Mouse (Mus musculus) lung, embryonic 15.5 days (tissue): ENCODE measurements around the gene Ugt1a1. TPM values are rescaled to one million over a fixed set of nuclear protein-coding genes. Genes with fewer than 3 reads are reported as not detected.

Experiments used
- ATAC-seq: fragments of 200-750 bp; cut with Nextera tagmentation; 2 replicates; pipeline ENCODE4 v1.8.0; 2017; ENCODE audit warnings: moderate number of reproducible peaks, borderline replicate concordance; ENCODE audit not compliant: low FRiP score, low TSS enrichment; ENCODE audit errors: extremely low read depth
- H3K27ac ChIP-seq: fragments of 300-500 bp; sonication (generic); 2 replicates; pipeline ENCODE4 v1.5.1; 2015; ENCODE audit warnings: moderate library complexity, mild to moderate bottlenecking, inconsistent platforms
- H3K27me3 ChIP-seq: fragments of 300-500 bp; sonication (generic); 2 replicates; pipeline ENCODE4 v1.6.1; 2015; ENCODE audit warnings: inconsistent platforms
- H3K36me3 ChIP-seq: fragments of 300-500 bp; sonication (generic); 2 replicates; pipeline ENCODE4 v1.6.1; 2015; ENCODE audit warnings: inconsistent platforms
- H3K4me1 ChIP-seq: fragments of 300-500 bp; sonication (generic); 2 replicates; pipeline ENCODE4 v1.6.1; 2015; ENCODE audit warnings: inconsistent platforms
- H3K4me2 ChIP-seq: fragments of 300-500 bp; sonication (generic); 2 replicates; pipeline ENCODE4 v1.6.1; 2015; ENCODE audit warnings: inconsistent platforms, mild to moderate bottlenecking, moderate library complexity
- H3K4me3 ChIP-seq: fragments of 300-500 bp; sonication (generic); 2 replicates; pipeline ENCODE4 v1.5.1; 2015; ENCODE audit warnings: mild to moderate bottlenecking, inconsistent platforms
- H3K9ac ChIP-seq: fragments of 300-500 bp; sonication (generic); 2 replicates; pipeline ENCODE4 v1.6.1; 2015; ENCODE audit warnings: inconsistent platforms
- H3K9me3 ChIP-seq: fragments of 300-500 bp; sonication (generic); 2 replicates; pipeline ENCODE4 v1.6.1; 2016; ENCODE audit warnings: inconsistent platforms
- WGBS: fragments of 180-500 bp; shearing (Covaris S2); methylation state at CpG from one replicate; pipeline ENCODE4 v1.1.7; 2015; 5-methylcytosine and 5-hydroxymethylcytosine counted together
- polyA plus RNA-seq: library from polyadenylated mRNA; unstranded; fragments of >200 nt; fragmentation: Nextera tagmentation; extraction: Ambion mirVana; gene quantifications from 2 replicates; pipeline ENCODE4 v1.2.1, GENCODE M21; 2015

Ugt1a1 gene
- polyA plus RNA-seq, 1 experiment from 2014 or later = 0.11 TPM

GRCm38 (mm10) chr1:88262961-88263360 is 51.2 kb downstream of the Ugt1a1 start:
- WGBS = 72% methylated on average over 6 of the region's 6 CpGs
- no peak for ATAC-seq

GRCm38 (mm10) chr1:88263778-88264177 is 52.0 kb downstream of the Ugt1a1 start:
- 90% methylated on average over 5 of the region's 5 CpGs for WGBS
- Histone ChIP-seq H3K9me3 (no peaks in the 10 kb centered on the region), H3K4me3 (no peak overlapping the region), H3K36me3 (peaks cover 91% of the 10 kb centered on the region), H3K27ac (no peak overlapping the region), H3K4me2 (no peak overlapping the region), H3K9ac (no peak overlapping the region), H3K4me1 (no peaks in the 10 kb centered on the region), H3K27me3 (no peaks in the 10 kb centered on the region)
- ATAC-seq = no peak

More at GRCm38 (mm10) chr1:88262961-88263360, 51.2 kb downstream of the Ugt1a1 start:
- H3K9me3 ChIP-seq = no peaks in the 10 kb centered on the region
- no peaks in the 10 kb centered on the region for H3K4me1 ChIP-seq
- H3K9ac ChIP-seq = no peak overlapping the region
- no peak overlapping the region for H3K4me3 ChIP-seq
- H3K27ac ChIP-seq = no peak overlapping the region
- no peaks in the 10 kb centered on the region for H3K27me3 ChIP-seq
- H3K4me2 ChIP-seq = no peak overlapping the region
- peaks cover 83% of the 10 kb centered on the region for H3K36me3 ChIP-seq

GRCm38 (mm10) chr1:88264237-88264868 is 52.6 kb downstream of the Ugt1a1 start:
- 82% methylated on average over 7 of the region's 7 CpGs for WGBS
- Histone ChIP-seq H3K27ac (no peak overlapping the region), H3K9ac (no peak overlapping the region), H3K9me3 (no peaks in the 10 kb centered on the region), H3K36me3 (peaks cover 97% of the 10 kb centered on the region), H3K27me3 (no peaks in the 10 kb centered on the region), H3K4me2 (no peak overlapping the region), H3K4me1 (no peaks in the 10 kb centered on the region), H3K4me3 (no peak overlapping the region)
- ATAC-seq = no peak

- ATAC-seq = peak; percentile 1; the same call in 1 of the 2 replicates
- Histone ChIP-seq H3K9ac (no peak overlapping the region), H3K36me3 (peaks cover 99% of the 10 kb centered on the region), H3K4me3 (no peak overlapping the region), H3K9me3 (no peaks in the 10 kb centered on the region), H3K27ac (no peak overlapping the region), H3K27me3 (no peaks in the 10 kb centered on the region), H3K4me1 (no peaks in the 10 kb centered on the region), H3K4me2 (no peak overlapping the region)
- WGBS = 79% methylated on average over 4 of the region's 4 CpGs
Measured at GRCm38 (mm10) chr1:88264869-88265240, 53.1 kb downstream of the Ugt1a1 start.

DNA sequence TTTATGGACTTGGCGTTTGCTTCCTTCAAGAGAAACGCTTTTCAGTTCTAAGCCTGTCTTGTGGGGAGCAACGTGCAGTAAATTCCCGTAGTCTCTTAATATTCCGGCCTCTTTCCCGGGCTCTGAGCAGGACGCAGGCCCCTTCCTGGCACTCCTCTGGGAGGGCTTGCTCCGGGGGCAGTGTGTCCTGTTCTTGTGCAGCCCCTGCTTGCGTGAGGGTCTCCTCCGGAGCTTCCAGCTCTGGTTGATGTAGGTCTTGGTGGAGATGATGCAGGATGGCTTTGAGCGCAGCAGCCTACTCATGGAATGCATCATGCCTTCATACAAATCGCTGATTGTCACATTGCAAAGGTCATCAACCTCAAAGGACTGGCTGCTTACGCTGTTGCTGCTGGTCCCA is 54.4 kb downstream of the Ugt1a1 start:
- H3K9ac ChIP-seq = no peak overlapping the region
- no peak overlapping the region for H3K4me3 ChIP-seq
- no peak overlapping the region for H3K4me2 ChIP-seq
- H3K36me3 ChIP-seq = peaks cover 90% of the 10 kb centered on the region
- no peaks in the 10 kb centered on the region for H3K4me1 ChIP-seq
- no peak for ATAC-seq
- WGBS = 88% methylated on average over 13 of the region's 13 CpGs
- H3K27me3 ChIP-seq = no peaks in the 10 kb centered on the region
- no peak overlapping the region for H3K27ac ChIP-seq
- H3K9me3 ChIP-seq = no peaks in the 10 kb centered on the region

GRCm38 (mm10) chr1:88267489-88267888 is 55.7 kb downstream of the Ugt1a1 start:
- no peak overlapping the region for H3K9ac ChIP-seq
- no peak for ATAC-seq
- WGBS = 92% methylated on average over 6 of the region's 6 CpGs
- H3K27me3 ChIP-seq = no peaks in the 10 kb centered on the region
- H3K4me1 ChIP-seq = no peaks in the 10 kb centered on the region
- no peak overlapping the region for H3K4me2 ChIP-seq
- no peak overlapping the region for H3K4me3 ChIP-seq
- no peaks in the 10 kb centered on the region for H3K9me3 ChIP-seq
- H3K27ac ChIP-seq = no peak overlapping the region
- peaks cover 87% of the 10 kb centered on the region for H3K36me3 ChIP-seq

- no peak for ATAC-seq
- H3K4me2 ChIP-seq = no peak overlapping the region
- WGBS = 84% methylated on average over 6 of the region's 6 CpGs
Measured at GRCm38 (mm10) chr1:88268070-88268469, 56.3 kb downstream of the Ugt1a1 start.

More at GRCm38 (mm10) chr1:88268070-88268469, 56.3 kb downstream of the Ugt1a1 start:
- H3K27ac ChIP-seq = no peak overlapping the region
- no peaks in the 10 kb centered on the region for H3K27me3 ChIP-seq
- H3K9me3 ChIP-seq = no peaks in the 10 kb centered on the region
- H3K36me3 ChIP-seq = peaks cover 87% of the 10 kb centered on the region
- no peak overlapping the region for H3K4me3 ChIP-seq
- H3K4me1 ChIP-seq = no peaks in the 10 kb centered on the region
- no peak overlapping the region for H3K9ac ChIP-seq

Other genes with a start within 250 kb of the Ugt1a1 start
- 34.6 and 36.8 TPM in 2 replicates for gene Usp40, start 203.4 kb upstream of the Ugt1a1 start, polyA plus RNA-seq
- 0.22 TPM in 1 of 2 replicates, not detected in the other for gene Ugt1a10, start 156.6 kb upstream of the Ugt1a1 start, polyA plus RNA-seq
- not detected in 2 replicates for gene Ugt1a9, start 141.2 kb upstream of the Ugt1a1 start, polyA plus RNA-seq
- not detected in 2 replicates for gene Ugt1a8, start 124.1 kb upstream of the Ugt1a1 start, polyA plus RNA-seq
- 2.3 and 3.1 TPM in 2 replicates for gene Ugt1a7c, start 116.9 kb upstream of the Ugt1a1 start, polyA plus RNA-seq
- 0.08 and 0.32 TPM in 2 replicates for gene Ugt1a6b, start 108.7 kb upstream of the Ugt1a1 start, polyA plus RNA-seq
- gene Ugt1a6a, start 77.2 kb upstream of the Ugt1a1 start, polyA plus RNA-seq = 3.2 and 3.3 TPM in 2 replicates
- not detected in 2 replicates for gene Ugt1a5, start 45.9 kb upstream of the Ugt1a1 start, polyA plus RNA-seq
- gene Ugt1a2, start 11.4 kb upstream of the Ugt1a1 start, polyA plus RNA-seq = 0.22 TPM in 1 of 2 replicates, not detected in the other
- 6.1 and 6.9 TPM in 2 replicates for gene Dnajb3, start 6.2 kb upstream of the Ugt1a1 start, polyA plus RNA-seq
- gene Mroh2a, start 15.0 kb downstream of the Ugt1a1 start, polyA plus RNA-seq = 0.90 and 1.1 TPM in 2 replicates
- gene Hjurp, start 65.7 kb downstream of the Ugt1a1 start, polyA plus RNA-seq = 184 and 198 TPM in 2 replicates
- 0.04 and 0.10 TPM in 2 replicates for gene Trpm8, start 65.7 kb downstream of the Ugt1a1 start, polyA plus RNA-seq
- gene Spp2, start 195.0 kb downstream of the Ugt1a1 start, polyA plus RNA-seq = 0.75 and 2.5 TPM in 2 replicates